Mouse (Mus musculus) lung, embryonic 15.5 days (tissue): ENCODE measurements around the gene Notch2. TPM values are rescaled to one million over a fixed set of nuclear protein-coding genes. Genes with fewer than 3 reads are reported as not detected.

Source experiments
- ATAC-seq: fragments of 200-750 bp; cut with Nextera tagmentation; 2 replicates; pipeline ENCODE4 v1.8.0; 2017; ENCODE audit warnings: moderate number of reproducible peaks, borderline replicate concordance; ENCODE audit not compliant: low FRiP score, low TSS enrichment; ENCODE audit errors: extremely low read depth
- H3K27ac ChIP-seq: fragments of 300-500 bp; sonication (generic); 2 replicates; pipeline ENCODE4 v1.5.1; 2015; ENCODE audit warnings: moderate library complexity, mild to moderate bottlenecking, inconsistent platforms
- H3K27me3 ChIP-seq: fragments of 300-500 bp; sonication (generic); 2 replicates; pipeline ENCODE4 v1.6.1; 2015; ENCODE audit warnings: inconsistent platforms
- H3K36me3 ChIP-seq: fragments of 300-500 bp; sonication (generic); 2 replicates; pipeline ENCODE4 v1.6.1; 2015; ENCODE audit warnings: inconsistent platforms
- H3K4me1 ChIP-seq: fragments of 300-500 bp; sonication (generic); 2 replicates; pipeline ENCODE4 v1.6.1; 2015; ENCODE audit warnings: inconsistent platforms
- H3K4me2 ChIP-seq: fragments of 300-500 bp; sonication (generic); 2 replicates; pipeline ENCODE4 v1.6.1; 2015; ENCODE audit warnings: inconsistent platforms, mild to moderate bottlenecking, moderate library complexity
- H3K4me3 ChIP-seq: fragments of 300-500 bp; sonication (generic); 2 replicates; pipeline ENCODE4 v1.5.1; 2015; ENCODE audit warnings: mild to moderate bottlenecking, inconsistent platforms
- H3K9ac ChIP-seq: fragments of 300-500 bp; sonication (generic); 2 replicates; pipeline ENCODE4 v1.6.1; 2015; ENCODE audit warnings: inconsistent platforms
- H3K9me3 ChIP-seq: fragments of 300-500 bp; sonication (generic); 2 replicates; pipeline ENCODE4 v1.6.1; 2016; ENCODE audit warnings: inconsistent platforms
- WGBS: fragments of 180-500 bp; shearing (Covaris S2); methylation state at CpG from one replicate; pipeline ENCODE4 v1.1.7; 2015; 5-methylcytosine and 5-hydroxymethylcytosine counted together
- polyA plus RNA-seq: library from polyadenylated mRNA; unstranded; fragments of >200 nt; fragmentation: Nextera tagmentation; extraction: Ambion mirVana; gene quantifications from 2 replicates; pipeline ENCODE4 v1.2.1, GENCODE M21; 2015

Gene Notch2
- polyA plus RNA-seq, 1 experiment from 2014 or later: 35.1 TPM

DNA sequence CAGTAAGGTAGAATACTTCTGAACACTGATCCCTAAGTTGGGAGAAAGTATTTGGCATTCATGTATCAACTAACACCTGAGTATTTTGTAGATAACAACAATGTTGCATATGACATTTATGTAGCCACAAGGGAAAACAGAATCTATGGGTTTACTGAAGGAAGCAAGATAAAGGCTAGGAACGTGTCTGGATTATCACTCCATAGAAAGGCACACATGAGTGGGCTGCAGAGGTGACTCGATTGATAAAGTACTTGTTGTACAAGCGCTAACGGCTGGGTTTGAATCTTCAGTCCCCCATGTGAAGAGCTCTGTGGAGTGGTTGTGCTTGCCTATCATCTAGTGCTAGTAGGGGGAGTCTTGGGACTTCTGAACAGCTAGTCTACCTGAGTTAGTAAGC lies 9.8 kb upstream of the Notch2 start:
- no peak overlapping the region for H3K4me2 ChIP-seq

GRCm38 (mm10) chr3:98004231-98004630 lies 9.1 kb upstream of the Notch2 start:
- Histone ChIP-seq H3K4me1 (no peaks in the 10 kb centered on the region), H3K27me3 (no peaks in the 10 kb centered on the region; the same call in 1 of the 2 replicates), H3K4me2 (no peak overlapping the region), H3K4me3 (no peak overlapping the region), H3K9me3 (no peaks in the 10 kb centered on the region), H3K9ac (no peak overlapping the region), H3K36me3 (no peaks in the 10 kb centered on the region), H3K27ac (no peak overlapping the region)
- WGBS: 57% methylated on average over 3 of the region's 3 CpGs
- no peak for ATAC-seq

More for the DNA sequence above, 9.8 kb upstream of the Notch2 start:
- H3K9me3 ChIP-seq: no peaks in the 10 kb centered on the region
- H3K27me3 ChIP-seq: no peaks in the 10 kb centered on the region; the same call in 1 of the 2 replicates
- H3K4me3 ChIP-seq: no peak overlapping the region
- no peak overlapping the region for H3K27ac ChIP-seq
- 63% methylated on average over 4 of the region's 4 CpGs for WGBS
- H3K36me3 ChIP-seq: no peaks in the 10 kb centered on the region
- no peak for ATAC-seq
- H3K4me1 ChIP-seq: no peaks in the 10 kb centered on the region
- no peak overlapping the region for H3K9ac ChIP-seq

DNA sequence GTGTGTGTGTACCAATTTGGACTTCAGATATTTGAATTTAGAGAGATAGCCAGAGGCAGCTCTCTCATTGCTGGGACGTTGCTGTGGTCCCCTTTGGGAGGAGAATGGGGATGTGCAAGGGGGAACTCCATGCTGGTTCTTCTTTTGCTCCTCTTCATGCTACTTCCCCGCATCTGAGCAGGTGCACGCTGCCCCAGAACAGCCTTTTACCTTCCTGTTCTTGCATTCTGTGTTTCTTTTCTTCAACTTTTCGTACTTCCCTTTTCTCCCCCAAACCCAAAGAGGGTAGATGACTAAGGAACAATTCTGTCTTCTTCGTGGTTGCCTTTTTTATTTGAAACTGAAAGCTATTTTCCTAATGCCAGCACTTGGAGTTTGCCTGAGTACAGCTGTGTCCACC lies 8.0 kb upstream of the Notch2 start:
- Histone ChIP-seq H3K36me3 (no peaks in the 10 kb centered on the region), H3K9ac (no peak overlapping the region), H3K4me3 (no peak overlapping the region), H3K27me3 (no peaks in the 10 kb centered on the region; the same call in 1 of the 2 replicates), H3K4me2 (no peak overlapping the region), H3K27ac (no peak overlapping the region), H3K9me3 (no peaks in the 10 kb centered on the region), H3K4me1 (no peaks in the 10 kb centered on the region)
- no peak for ATAC-seq
- 76% methylated on average over 5 of the region's 5 CpGs for WGBS

- Histone ChIP-seq H3K9ac (no peak overlapping the region), H3K4me1 (no peaks in the 10 kb centered on the region), H3K4me3 (no peak overlapping the region), H3K27ac (no peak overlapping the region), H3K4me2 (no peak overlapping the region), H3K36me3 (no peaks in the 10 kb centered on the region), H3K9me3 (no peaks in the 10 kb centered on the region), H3K27me3 (no peaks in the 10 kb centered on the region; the same call in 1 of the 2 replicates)
- ATAC-seq: no peak
- 80% methylated on average over 8 of the region's 8 CpGs for WGBS
These were observed 7.2 kb upstream of the Notch2 start for GRCm38 (mm10) chr3:98006046-98006691.

DNA sequence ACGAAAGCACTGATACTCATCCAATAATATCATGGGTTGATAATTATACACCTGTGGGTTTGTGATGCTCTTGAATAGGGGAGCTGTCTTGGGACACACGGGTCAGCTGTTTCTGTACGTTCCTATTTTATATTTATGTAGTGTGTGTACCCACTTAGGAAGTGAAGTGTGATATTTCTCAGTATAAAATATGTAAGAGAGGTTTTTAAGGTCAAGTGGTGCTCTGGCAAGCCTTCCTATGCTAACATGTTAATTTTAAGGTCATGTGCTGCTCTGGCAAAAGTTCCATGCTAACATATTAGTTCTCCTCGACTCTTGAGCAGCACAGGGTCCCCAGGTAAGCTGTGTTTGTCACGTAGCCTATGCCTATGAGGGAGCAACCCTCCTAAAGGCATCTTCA lies 6.4 kb upstream of the Notch2 start:
- H3K9ac ChIP-seq: no peak overlapping the region
- ATAC-seq: no peak

DNA sequence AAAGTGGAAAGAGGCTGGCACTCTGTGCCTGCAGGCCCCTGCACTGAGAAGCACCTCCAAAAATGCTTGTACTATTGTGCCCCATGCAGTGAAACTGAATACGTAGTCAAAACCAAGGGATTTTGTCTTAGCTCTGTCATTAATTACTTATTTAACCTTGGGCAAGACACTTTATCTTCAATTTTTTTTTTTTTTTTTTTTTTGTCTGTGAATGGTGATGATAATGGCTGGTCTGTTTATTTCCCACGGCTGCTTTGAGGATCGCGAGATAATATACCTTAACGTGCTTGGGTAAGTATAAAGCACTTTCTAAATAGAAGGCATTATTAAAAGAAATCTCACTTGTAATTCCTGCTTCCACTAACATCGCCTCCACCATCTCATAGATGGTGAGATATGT lies 5.2 kb upstream of the Notch2 start:
- Histone ChIP-seq H3K4me3 (no peak overlapping the region), H3K9me3 (no peaks in the 10 kb centered on the region), H3K4me2 (no peak overlapping the region), H3K27ac (no peak overlapping the region), H3K4me1 (peaks cover 6% of the 10 kb centered on the region; the same call in 1 of the 2 replicates), H3K36me3 (no peaks in the 10 kb centered on the region), H3K27me3 (no peaks in the 10 kb centered on the region; the same call in 1 of the 2 replicates), H3K9ac (no peak overlapping the region)
- WGBS: 74% methylated on average over 6 of the region's 6 CpGs
- ATAC-seq: no peak

More for the DNA sequence above, 6.4 kb upstream of the Notch2 start:
- H3K9me3 ChIP-seq: no peaks in the 10 kb centered on the region
- no peaks in the 10 kb centered on the region for H3K36me3 ChIP-seq
- no peaks in the 10 kb centered on the region for H3K4me1 ChIP-seq
- 49% methylated on average over 5 of the region's 5 CpGs for WGBS
- no peak overlapping the region for H3K4me3 ChIP-seq
- no peak overlapping the region for H3K4me2 ChIP-seq
- H3K27me3 ChIP-seq: no peaks in the 10 kb centered on the region; the same call in 1 of the 2 replicates
- no peak overlapping the region for H3K27ac ChIP-seq

DNA sequence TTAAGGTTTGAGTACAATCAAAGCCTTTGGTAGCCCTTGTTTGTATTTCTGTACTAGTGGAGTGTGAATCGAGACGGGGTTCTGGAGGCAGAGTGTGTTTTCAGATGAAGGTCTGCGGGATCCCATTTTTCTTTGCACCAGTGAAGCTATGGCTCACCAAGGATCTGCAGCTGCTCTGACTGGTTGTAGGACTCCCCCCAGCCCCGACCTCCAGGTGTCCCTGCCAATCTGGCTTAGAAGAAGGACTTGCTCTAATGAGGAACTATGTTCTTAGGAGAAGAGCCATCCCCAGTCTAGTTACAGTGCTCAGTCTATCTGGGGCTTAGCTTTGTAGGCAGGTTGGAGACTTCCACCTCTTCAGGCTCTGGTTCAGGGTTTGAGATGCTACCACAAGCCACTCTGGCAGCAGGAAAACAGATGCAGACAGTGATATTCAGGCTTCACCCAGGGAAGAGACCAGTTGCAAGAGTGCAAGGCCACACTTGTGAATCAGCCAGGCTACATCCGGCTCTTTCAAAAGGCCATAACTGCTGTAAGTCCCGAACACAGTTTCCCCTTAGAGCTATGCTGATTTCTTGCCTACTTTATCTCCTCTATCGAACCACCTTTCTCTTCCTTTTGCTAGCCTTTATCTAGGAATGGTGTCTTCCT lies 4.0 kb upstream of the Notch2 start:
- ATAC-seq: no peak

GRCm38 (mm10) chr3:98013086-98013400 lies 284 bp upstream of the Notch2 start:
- Histone ChIP-seq H3K9ac (peak overlapping the region; percentile 56), H3K4me3 (peak overlapping the region; percentile 72), H3K9me3 (no peaks in the 10 kb centered on the region), H3K4me2 (peak overlapping the region; percentile 83), H3K27ac (no peak overlapping the region), H3K4me1 (peaks cover 41% of the 10 kb centered on the region), H3K36me3 (no peaks in the 10 kb centered on the region), H3K27me3 (no peaks in the 10 kb centered on the region; the same call in 1 of the 2 replicates)
- WGBS: under 1% methylated on average over 18 of the region's 18 CpGs
- no peak for ATAC-seq

More for the DNA sequence above, 4.0 kb upstream of the Notch2 start:
- no peak overlapping the region for H3K9ac ChIP-seq
- peaks cover 6% of the 10 kb centered on the region; the same call in 1 of the 2 replicates for H3K4me1 ChIP-seq
- H3K36me3 ChIP-seq: no peaks in the 10 kb centered on the region
- no peak overlapping the region for H3K4me3 ChIP-seq
- no peak overlapping the region for H3K4me2 ChIP-seq
- no peaks in the 10 kb centered on the region for H3K9me3 ChIP-seq
- WGBS: 58% methylated on average over 7 of the region's 7 CpGs
- no peaks in the 10 kb centered on the region; the same call in 1 of the 2 replicates for H3K27me3 ChIP-seq
- no peak overlapping the region for H3K27ac ChIP-seq

DNA sequence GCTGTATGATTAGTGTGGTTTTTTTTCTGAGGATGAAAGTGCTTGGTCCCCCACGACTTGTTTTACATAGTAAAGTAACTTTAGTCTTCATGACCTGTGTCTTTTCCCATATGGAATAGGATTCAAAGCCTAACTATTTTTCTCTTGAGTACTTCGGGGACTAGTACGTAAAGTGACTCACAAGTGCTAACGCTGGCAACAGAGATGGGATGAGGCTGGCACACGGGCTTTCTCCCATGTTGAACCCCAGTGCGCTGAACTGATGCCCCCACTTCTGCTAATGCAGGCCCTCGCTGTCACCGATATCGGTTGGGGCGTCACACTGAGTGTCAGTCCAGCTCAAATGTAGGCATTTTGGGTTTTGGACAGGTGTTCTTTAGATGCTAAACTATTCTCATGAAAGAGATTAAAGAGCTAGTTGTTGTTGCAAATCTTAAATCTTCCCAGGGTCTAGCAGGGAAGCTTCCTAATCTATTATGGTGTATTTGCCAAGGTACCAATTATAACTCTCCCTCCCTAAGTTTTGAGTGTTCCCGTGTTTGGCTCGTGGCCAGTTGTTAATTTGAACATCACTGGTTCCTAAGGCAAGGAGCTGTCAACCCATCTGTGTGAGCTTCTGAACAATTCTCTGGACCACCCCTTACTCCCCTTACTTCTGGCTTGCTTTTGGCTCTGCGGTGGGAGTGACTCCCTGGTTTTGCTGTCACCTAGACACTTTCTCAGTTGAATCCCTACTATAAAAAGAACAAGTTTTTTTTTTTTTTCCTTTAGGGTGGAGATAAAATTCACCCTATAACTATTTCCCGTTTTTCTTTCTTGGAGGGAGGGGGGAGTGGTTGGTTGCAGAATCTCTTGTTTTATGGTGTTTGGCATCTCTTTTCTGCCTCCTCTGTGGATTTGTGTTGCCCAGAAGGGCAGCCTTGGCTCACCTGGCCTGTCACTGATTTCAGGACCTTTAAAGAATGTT lies 2.2 kb downstream of the Notch2 start:
- Histone ChIP-seq H3K36me3 (no peaks in the 10 kb centered on the region), H3K4me1 (peaks cover 64% of the 10 kb centered on the region), H3K9me3 (no peaks in the 10 kb centered on the region), H3K4me2 (peak overlapping the region; percentile 83), H3K4me3 (peak overlapping the region; percentile 72), H3K27me3 (no peaks in the 10 kb centered on the region), H3K9ac (peak overlapping the region; percentile 86; the same call in 1 of the 2 replicates), H3K27ac (no peak overlapping the region)
- no peak for ATAC-seq
- 46% methylated on average over 14 of the region's 14 CpGs for WGBS

DNA sequence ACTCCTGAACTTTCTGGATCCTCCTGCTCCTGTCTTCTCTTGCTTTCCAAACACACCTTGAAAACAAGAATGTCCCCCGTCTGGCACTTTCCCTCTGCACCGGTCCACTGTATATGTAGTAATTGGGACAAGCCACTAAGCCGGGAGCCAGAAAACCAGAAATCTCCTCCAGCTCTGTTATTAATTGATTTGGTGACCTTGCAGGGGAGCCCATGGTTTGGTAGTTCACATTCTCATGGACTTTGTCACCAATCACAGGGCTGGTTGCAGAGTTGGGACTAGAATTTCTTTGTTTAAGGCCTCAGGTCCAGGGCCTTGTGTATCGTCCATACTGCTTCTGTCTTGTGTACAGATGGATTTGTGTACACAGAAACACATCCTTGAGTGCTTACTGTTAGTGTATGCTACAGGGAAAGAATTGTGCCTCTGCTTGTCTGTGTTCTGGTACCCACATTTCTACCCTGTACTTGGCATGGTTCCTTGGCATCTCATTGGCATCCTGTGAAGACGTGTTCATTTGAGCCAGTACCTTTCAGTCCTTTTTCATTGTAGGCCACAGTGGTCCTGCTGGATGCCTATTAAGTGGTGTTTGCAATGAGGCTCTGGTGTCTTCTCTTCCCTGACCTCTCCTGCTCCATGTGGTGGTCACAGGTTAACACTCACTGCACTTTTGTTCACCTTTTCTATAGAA lies 3.7 kb downstream of the Notch2 start:
- H3K9me3 ChIP-seq: no peaks in the 10 kb centered on the region
- H3K27me3 ChIP-seq: no peaks in the 10 kb centered on the region
- 64% methylated on average over 5 of the region's 5 CpGs for WGBS
- peak overlapping the region; percentile 83 for H3K4me2 ChIP-seq
- peak overlapping the region; percentile 13; the same call in 1 of the 2 replicates for H3K4me3 ChIP-seq
- H3K9ac ChIP-seq: peak overlapping the region; percentile 6; the same call in 1 of the 2 replicates
- H3K27ac ChIP-seq: no peak overlapping the region
- peaks cover 78% of the 10 kb centered on the region for H3K4me1 ChIP-seq
- ATAC-seq: no peak
- H3K36me3 ChIP-seq: no peaks in the 10 kb centered on the region

GRCm38 (mm10) chr3:98018187-98018586 lies 4.9 kb downstream of the Notch2 start:
- no peak overlapping the region for H3K27ac ChIP-seq
- WGBS: 74% methylated on average over 4 of the region's 4 CpGs

More at GRCm38 (mm10) chr3:98018187-98018586, 4.9 kb downstream of the Notch2 start:
- Histone ChIP-seq H3K9me3 (no peaks in the 10 kb centered on the region), H3K4me1 (peaks cover 71% of the 10 kb centered on the region), H3K27me3 (no peaks in the 10 kb centered on the region), H3K4me3 (no peak overlapping the region), H3K4me2 (no peak overlapping the region), H3K36me3 (no peaks in the 10 kb centered on the region), H3K9ac (no peak overlapping the region)
- ATAC-seq: no peak
